ENCODE assay signal across 12 mouse cellular contexts in genomic region chr8:45998228-45998627, GRCm38 (mm10). TPM values are rescaled to one million over a fixed set of nuclear protein-coding genes. Genes with fewer than 3 reads are reported as not detected.
DNase-seq lines count a peak whose midpoint lies in the region; ATAC-seq and TF ChIP-seq lines count a peak whose summit lies in the region.
"Had no signal": no experiment of that assay in that cellular context is flagged by ENCODE, and none has a peak within 500 bp of the region (broad histone marks: within the 10 kb centered on the region; RNA-seq: fewer than 3 reads in every experiment).

No protein-coding gene starts in this region.

- WGBS in heart, embryonic 13.5 days: 66% methylated on average over 2 of the region's 2 CpGs
- WGBS in lung, embryonic 15.5 days: 76% methylated on average over 2 of the region's 2 CpGs
- 94% methylated on average over 2 of the region's 2 CpGs for WGBS in neural tube, embryonic 14.5 days

- no peak for ATAC-seq in heart, embryonic 13.5 days (ENCODE audit: extremely low read depth, insufficient number of reproducible peaks, low FRiP score, low TSS enrichment)
- no peak for ATAC-seq in lung, embryonic 15.5 days (ENCODE audit: borderline replicate concordance, extremely low read depth, low FRiP score, low TSS enrichment)
- no peak for ATAC-seq in neural tube, embryonic 14.5 days (ENCODE audit: low read depth)
- ATAC-seq in megakaryocyte-erythroid progenitor cell, adult 5-6 weeks (replicated peaks; ENCODE audit: low FRiP score, low TSS enrichment, poor library complexity, severe bottlenecking): no peak

- no peaks in the 10 kb centered on the region for H3K9me3 ChIP-seq in heart, embryonic 13.5 days
- H3K9me3 ChIP-seq in lung, embryonic 15.5 days: no peaks in the 10 kb centered on the region
- H3K9me3 ChIP-seq in neural tube, embryonic 14.5 days (ENCODE audit: control insufficient read depth, low read length): no peaks in the 10 kb centered on the region

- H3K27me3 ChIP-seq in heart, embryonic 13.5 days (replicated peaks): no peaks in the 10 kb centered on the region
- H3K27me3 ChIP-seq in lung, embryonic 15.5 days: no peaks in the 10 kb centered on the region
- no peaks in the 10 kb centered on the region for H3K27me3 ChIP-seq in neural tube, embryonic 14.5 days (ENCODE audit: control insufficient read depth, insufficient read depth, low read length)

- peaks cover 41% of the 10 kb centered on the region for H3K36me3 ChIP-seq in heart, embryonic 13.5 days
- H3K36me3 ChIP-seq in lung, embryonic 15.5 days: peaks cover 28% of the 10 kb centered on the region
- H3K36me3 ChIP-seq in neural tube, embryonic 14.5 days (ENCODE audit: control insufficient read depth, insufficient read depth, low read length): peaks cover 13% of the 10 kb centered on the region

- H3K4me3 ChIP-seq in heart, embryonic 13.5 days: peak overlapping the region; percentile 66; the same call in 1 of the 2 replicates
- H3K4me3 ChIP-seq in lung, embryonic 15.5 days: peak overlapping the region; percentile 54; the same call in 1 of the 2 replicates
- H3K4me3 ChIP-seq in embryonic fibroblast, embryonic 13.5 days (ENCODE audit: insufficient read depth, low read length): no peak overlapping the region
- peak overlapping the region; percentile 45 for H3K4me3 ChIP-seq in neural tube, embryonic 14.5 days (ENCODE audit: low read depth, low read length)

- DNase-seq in heart, adult 11 months: no peak
- DNase-seq in lung, adult 18-20 months: no peak
- no peak for DNase-seq in right cerebral cortex, postnatal 14 days
- DNase-seq: adrenal gland, postnatal 14 days; embryo, embryonic 11 days; kidney, postnatal 10 days; thymus, adult 2 months had no signal

- peak overlapping the region; percentile 93 for H3K4me2 ChIP-seq in heart, embryonic 13.5 days
- peak overlapping the region; percentile 78 for H3K4me2 ChIP-seq in lung, embryonic 15.5 days
- no peak overlapping the region for H3K4me2 ChIP-seq in neural tube, embryonic 14.5 days (ENCODE audit: low read depth, low read length)

- H3K27ac ChIP-seq in heart, embryonic 13.5 days (replicated peaks): no peak overlapping the region
- H3K27ac ChIP-seq in lung, embryonic 15.5 days: no peak overlapping the region
- H3K27ac ChIP-seq in embryonic fibroblast, embryonic 13.5 days (ENCODE audit: insufficient read depth, low read length): no peak overlapping the region
- H3K27ac ChIP-seq in neural tube, embryonic 14.5 days (ENCODE audit: low read depth, low read length): no peak overlapping the region

- TF ChIP-seq CTCF in embryonic fibroblast, embryonic 13.5 days (IDR thresholded peaks at IDR 0.05; ENCODE audit: borderline replicate concordance, insufficient read depth, low read length): peak; percentile 32; the same call in 1 of the 2 replicates

- no peak overlapping the region for H3K9ac ChIP-seq in heart, embryonic 13.5 days
- no peak overlapping the region for H3K9ac ChIP-seq in lung, embryonic 15.5 days
- H3K9ac ChIP-seq in neural tube, embryonic 14.5 days (replicated peaks; ENCODE audit: low read depth, low read length): no peak overlapping the region

- peaks cover 17% of the 10 kb centered on the region for H3K4me1 ChIP-seq in heart, embryonic 13.5 days
- peaks cover 5% of the 10 kb centered on the region; the same call in 1 of the 2 replicates for H3K4me1 ChIP-seq in lung, embryonic 15.5 days
- no peaks in the 10 kb centered on the region for H3K4me1 ChIP-seq in embryonic fibroblast, embryonic 13.5 days (ENCODE audit: control insufficient read depth, insufficient read depth, low read length)
- peaks cover 2% of the 10 kb centered on the region; the same call in 1 of the 2 replicates for H3K4me1 ChIP-seq in neural tube, embryonic 14.5 days (ENCODE audit: control insufficient read depth, insufficient read depth, low read length)

- TF ChIP-seq POLR2A in embryonic fibroblast, embryonic 13.5 days (IDR thresholded peaks at IDR 0.05; ENCODE audit: low read depth, low read length): no peak

RNA-seq across cellular contexts. Expression of gene Lrp2bp, which starts 0.9 kb away (rescaled TPM):
- polyA plus RNA-seq in heart, embryonic 13.5 days (2015; fragmentation: Nextera tagmentation; extraction: Ambion mirVana): 0.69 and 1.2 TPM in 2 replicates
- 0.64 and 0.92 TPM in 2 replicates for polyA plus RNA-seq in lung, embryonic 15.5 days (2015; fragmentation: Nextera tagmentation; extraction: Ambion mirVana)
- 0.23 and 0.38 TPM in 2 replicates for polyA plus RNA-seq in embryonic fibroblast, embryonic 13.5 days (2011; ENCODE audit: insufficient read length, low read depth, missing spikeins)
- 0.48 and 0.82 TPM in 2 replicates for polyA plus RNA-seq in neural tube, embryonic 14.5 days (2014; fragmentation: Nextera tagmentation; extraction: Ambion mirVana)
- 0.66 TPM in 1 of 2 replicates, not detected in the other for total RNA-seq in megakaryocyte-erythroid progenitor cell, adult 5-6 weeks (2014; fragmentation: Nextera tagmentation)
- total RNA-seq in megakaryocyte-erythroid progenitor cell, adult 5-6 weeks (2017): not detected in 2 replicates
- polyA plus RNA-seq: thymus, adult 2 months had no signal

RNA-seq across cellular contexts. Expression of gene Ankrd37, which starts 7.3 kb away (rescaled TPM):
- 9.8 and 18.6 TPM in 2 replicates for polyA plus RNA-seq in heart, embryonic 13.5 days (2015; fragmentation: Nextera tagmentation; extraction: Ambion mirVana)
- 33.4 and 44.7 TPM in 2 replicates for polyA plus RNA-seq in lung, embryonic 15.5 days (2015; fragmentation: Nextera tagmentation; extraction: Ambion mirVana)
- 3.3 and 4.2 TPM in 2 replicates for polyA plus RNA-seq in embryonic fibroblast, embryonic 13.5 days (2011; ENCODE audit: insufficient read length, low read depth, missing spikeins)
- 39.5 and 41.3 TPM in 2 replicates for polyA plus RNA-seq in neural tube, embryonic 14.5 days (2014; fragmentation: Nextera tagmentation; extraction: Ambion mirVana)
- 0.79 TPM in 1 of 2 replicates, not detected in the other for total RNA-seq in megakaryocyte-erythroid progenitor cell, adult 5-6 weeks (2014; fragmentation: Nextera tagmentation)
- total RNA-seq in megakaryocyte-erythroid progenitor cell, adult 5-6 weeks (2017): 2.3 and 8.4 TPM in 2 replicates

RNA-seq across cellular contexts. Expression of gene Ufsp2, which starts 22.9 kb away (rescaled TPM):
- polyA plus RNA-seq in heart, embryonic 13.5 days (2015; fragmentation: Nextera tagmentation; extraction: Ambion mirVana): 57.7 and 60.4 TPM in 2 replicates
- polyA plus RNA-seq in lung, embryonic 15.5 days (2015; fragmentation: Nextera tagmentation; extraction: Ambion mirVana): 78.4 and 80.1 TPM in 2 replicates
- 75.3 and 87.8 TPM in 2 replicates for polyA plus RNA-seq in embryonic fibroblast, embryonic 13.5 days (2011; ENCODE audit: insufficient read length, low read depth, missing spikeins)
- 69.6 and 72.6 TPM in 2 replicates for polyA plus RNA-seq in neural tube, embryonic 14.5 days (2014; fragmentation: Nextera tagmentation; extraction: Ambion mirVana)
- 40.9 and 41.1 TPM in 2 replicates for total RNA-seq in megakaryocyte-erythroid progenitor cell, adult 5-6 weeks (2014; fragmentation: Nextera tagmentation)
- 72.1 and 82.1 TPM in 2 replicates for total RNA-seq in megakaryocyte-erythroid progenitor cell, adult 5-6 weeks (2017)

RNA-seq across cellular contexts. Expression of gene 1700029J07Rik, which starts 23.2 kb away (rescaled TPM):
- polyA plus RNA-seq in heart, embryonic 13.5 days (2015; fragmentation: Nextera tagmentation; extraction: Ambion mirVana): 2.0 and 2.2 TPM in 2 replicates
- polyA plus RNA-seq in lung, embryonic 15.5 days (2015; fragmentation: Nextera tagmentation; extraction: Ambion mirVana): 3.3 and 4.3 TPM in 2 replicates
- polyA plus RNA-seq in embryonic fibroblast, embryonic 13.5 days (2011; ENCODE audit: insufficient read length, low read depth, missing spikeins): 1.3 and 2.6 TPM in 2 replicates
- 5.2 and 7.0 TPM in 2 replicates for polyA plus RNA-seq in neural tube, embryonic 14.5 days (2014; fragmentation: Nextera tagmentation; extraction: Ambion mirVana)
- total RNA-seq in megakaryocyte-erythroid progenitor cell, adult 5-6 weeks (2014; fragmentation: Nextera tagmentation): 1.6 and 3.2 TPM in 2 replicates
- 0.08 and 3.5 TPM in 2 replicates for total RNA-seq in megakaryocyte-erythroid progenitor cell, adult 5-6 weeks (2017)
